Mouse (Mus musculus): ENCODE data around the gene Shoc2. TPM values are rescaled to one million over a fixed set of nuclear protein-coding genes. Genes with fewer than 3 reads are reported as not detected.

The Shoc2 gene
- total and polyA plus RNA-seq, 3 experiments: 12.3 to 26.1 (median 25.4) TPM

- no peak overlapping the region for H3K27ac ChIP-seq
- no peak overlapping the region for H3K4me3 ChIP-seq
- intact Hi-C loops (cut with DNase I): no loop called here
- H3K79me2 ChIP-seq (replicated peaks; ENCODE audit: control insufficient read depth, insufficient read depth, low read length): no peaks in the 10 kb centered on the region
- no peak overlapping the region for H3K9ac ChIP-seq (ENCODE audit: low read depth, low read length)
- H3K27me3 ChIP-seq (ENCODE audit: control insufficient read depth, insufficient read depth, low read length): no peaks in the 10 kb centered on the region
- DNase-seq: no peak
- H3K36me3 ChIP-seq (ENCODE audit: control insufficient read depth, insufficient read depth, low read length): peaks cover 7% of the 10 kb centered on the region
- TF ChIP-seq CTCF (IDR thresholded peaks at IDR 0.05) (no peak), EP300 (IDR thresholded peaks at IDR 0.05; ENCODE audit: insufficient read depth, low read depth, low read length) (no peak), POLR2A (IDR thresholded peaks at IDR 0.05; ENCODE audit: insufficient read depth, low read depth, low read length) (no peak)
- WGBS: 94% methylated on average over 3 of the region's 3 CpGs
- H3K4me1 ChIP-seq (ENCODE audit: control insufficient read depth, insufficient read depth, low read length): peaks cover 2% of the 10 kb centered on the region; the same call in 1 of the 2 replicates
Measured at GRCm38 (mm10) chr19:53984628-53985027, 40.5 kb downstream of the Shoc2 start.

- H3K27ac ChIP-seq: no peak overlapping the region
- no peak for TF ChIP-seq POLR2A (IDR thresholded peaks at IDR 0.05; ENCODE audit: insufficient read depth, low read depth, low read length)
- no peak for TF ChIP-seq CTCF (IDR thresholded peaks at IDR 0.05)
- no peak for TF ChIP-seq EP300 (IDR thresholded peaks at IDR 0.05; ENCODE audit: insufficient read depth, low read depth, low read length)
- no peak overlapping the region for H3K4me3 ChIP-seq
- no peaks in the 10 kb centered on the region for H3K27me3 ChIP-seq (ENCODE audit: control insufficient read depth, insufficient read depth, low read length)
- WGBS: 90% methylated on average over 2 of the region's 2 CpGs
- no peak overlapping the region for H3K9ac ChIP-seq (ENCODE audit: low read depth, low read length)
- peaks cover 16% of the 10 kb centered on the region for H3K36me3 ChIP-seq (ENCODE audit: control insufficient read depth, insufficient read depth, low read length)
- intact Hi-C loops (cut with DNase I): no loop called here
- DNase-seq: no peak
- no peaks in the 10 kb centered on the region for H3K4me1 ChIP-seq (ENCODE audit: control insufficient read depth, insufficient read depth, low read length)
- peaks cover 1% of the 10 kb centered on the region; the same call in 1 of the 2 replicates for H3K79me2 ChIP-seq (replicated peaks; ENCODE audit: control insufficient read depth, insufficient read depth, low read length)
Measured at GRCm38 (mm10) chr19:53990538-53990937, 46.4 kb downstream of the Shoc2 start.

- no peaks in the 10 kb centered on the region for H3K27me3 ChIP-seq (ENCODE audit: control insufficient read depth, insufficient read depth, low read length)
- H3K4me1 ChIP-seq (ENCODE audit: control insufficient read depth, insufficient read depth, low read length): no peaks in the 10 kb centered on the region
- H3K9ac ChIP-seq (ENCODE audit: low read depth, low read length): no peak overlapping the region
- no peak for DNase-seq
- 80% methylated on average over 3 of the region's 3 CpGs for WGBS
- no peak overlapping the region for H3K4me3 ChIP-seq
- intact Hi-C loops (cut with DNase I): no loop called here
- TF ChIP-seq EP300 (IDR thresholded peaks at IDR 0.05; ENCODE audit: insufficient read depth, low read depth, low read length): no peak
- peaks cover 11% of the 10 kb centered on the region; the same call in 1 of the 2 replicates for H3K36me3 ChIP-seq (ENCODE audit: control insufficient read depth, insufficient read depth, low read length)
- H3K79me2 ChIP-seq (replicated peaks; ENCODE audit: control insufficient read depth, insufficient read depth, low read length): peaks cover 3% of the 10 kb centered on the region; the same call in 1 of the 2 replicates
- no peak overlapping the region for H3K27ac ChIP-seq
Measured at GRCm38 (mm10) chr19:53993860-53994259, 49.8 kb downstream of the Shoc2 start.

GRCm38 (mm10) chr19:53994276-53994675 lies 50.2 kb downstream of the Shoc2 start:
- DNase-seq: no peak
- intact Hi-C loops (cut with DNase I): no loop called here
- TF ChIP-seq CTCF (IDR thresholded peaks at IDR 0.05) (no peak), EP300 (IDR thresholded peaks at IDR 0.05; ENCODE audit: insufficient read depth, low read depth, low read length) (no peak), POLR2A (IDR thresholded peaks at IDR 0.05; ENCODE audit: insufficient read depth, low read depth, low read length) (no peak)

GRCm38 (mm10) chr19:54010973-54011372 lies 66.9 kb downstream of the Shoc2 start:
- 70% methylated on average over 4 of the region's 4 CpGs for WGBS
- H3K4me1 ChIP-seq (ENCODE audit: control insufficient read depth, insufficient read depth, low read length): peaks cover 4% of the 10 kb centered on the region
- no peak overlapping the region for H3K9ac ChIP-seq (ENCODE audit: low read depth, low read length)
- H3K4me3 ChIP-seq: no peak overlapping the region
- no peak for TF ChIP-seq CTCF (IDR thresholded peaks at IDR 0.05)
- TF ChIP-seq EP300 (IDR thresholded peaks at IDR 0.05; ENCODE audit: insufficient read depth, low read depth, low read length): no peak
- no peak for TF ChIP-seq POLR2A (IDR thresholded peaks at IDR 0.05; ENCODE audit: insufficient read depth, low read depth, low read length)
- no peak for DNase-seq
- H3K36me3 ChIP-seq (ENCODE audit: control insufficient read depth, insufficient read depth, low read length): no peaks in the 10 kb centered on the region
- peaks cover 4% of the 10 kb centered on the region; the same call in 1 of the 2 replicates for H3K79me2 ChIP-seq (replicated peaks; ENCODE audit: control insufficient read depth, insufficient read depth, low read length)
- intact Hi-C loops (cut with DNase I): no loop called here
- H3K27me3 ChIP-seq (ENCODE audit: control insufficient read depth, insufficient read depth, low read length): no peaks in the 10 kb centered on the region
- H3K27ac ChIP-seq: no peak overlapping the region

More at GRCm38 (mm10) chr19:53994276-53994675, 50.2 kb downstream of the Shoc2 start:
- Histone ChIP-seq H3K27ac (no peak overlapping the region), H3K9ac (ENCODE audit: low read depth, low read length) (no peak overlapping the region), H3K4me3 (no peak overlapping the region), H3K79me2 (replicated peaks; ENCODE audit: control insufficient read depth, insufficient read depth, low read length) (peaks cover 3% of the 10 kb centered on the region; the same call in 1 of the 2 replicates), H3K36me3 (ENCODE audit: control insufficient read depth, insufficient read depth, low read length) (peaks cover 9% of the 10 kb centered on the region; the same call in 1 of the 2 replicates), H3K27me3 (ENCODE audit: control insufficient read depth, insufficient read depth, low read length) (no peaks in the 10 kb centered on the region), H3K4me1 (ENCODE audit: control insufficient read depth, insufficient read depth, low read length) (no peaks in the 10 kb centered on the region)
- WGBS: 95% methylated on average over 1 of the region's 1 CpGs

- Histone ChIP-seq H3K4me1 (ENCODE audit: control insufficient read depth, insufficient read depth, low read length) (peaks cover 3% of the 10 kb centered on the region), H3K79me2 (replicated peaks; ENCODE audit: control insufficient read depth, insufficient read depth, low read length) (peaks cover 4% of the 10 kb centered on the region; the same call in 1 of the 2 replicates), H3K27me3 (ENCODE audit: control insufficient read depth, insufficient read depth, low read length) (no peaks in the 10 kb centered on the region), H3K9ac (ENCODE audit: low read depth, low read length) (no peak overlapping the region), H3K27ac (no peak overlapping the region), H3K4me3 (no peak overlapping the region), H3K36me3 (ENCODE audit: control insufficient read depth, insufficient read depth, low read length) (no peaks in the 10 kb centered on the region)
- TF ChIP-seq CTCF (IDR thresholded peaks at IDR 0.05): no peak
- no peak for TF ChIP-seq EP300 (IDR thresholded peaks at IDR 0.05; ENCODE audit: insufficient read depth, low read depth, low read length)
- no peak for TF ChIP-seq POLR2A (IDR thresholded peaks at IDR 0.05; ENCODE audit: insufficient read depth, low read depth, low read length)
- intact Hi-C loops (cut with DNase I): no loop called here
- DNase-seq: no peak
- WGBS: 95% methylated on average over 5 of the region's 5 CpGs
Measured at GRCm38 (mm10) chr19:54014999-54015398, 70.9 kb downstream of the Shoc2 start.
